Mouse (Mus musculus): ENCODE data around the gene Gart. TPM values are rescaled to one million over a fixed set of nuclear protein-coding genes. Genes with fewer than 3 reads are reported as not detected.

Gart gene
- polyA plus RNA-seq, 1 experiment: 39.4 TPM

DNA sequence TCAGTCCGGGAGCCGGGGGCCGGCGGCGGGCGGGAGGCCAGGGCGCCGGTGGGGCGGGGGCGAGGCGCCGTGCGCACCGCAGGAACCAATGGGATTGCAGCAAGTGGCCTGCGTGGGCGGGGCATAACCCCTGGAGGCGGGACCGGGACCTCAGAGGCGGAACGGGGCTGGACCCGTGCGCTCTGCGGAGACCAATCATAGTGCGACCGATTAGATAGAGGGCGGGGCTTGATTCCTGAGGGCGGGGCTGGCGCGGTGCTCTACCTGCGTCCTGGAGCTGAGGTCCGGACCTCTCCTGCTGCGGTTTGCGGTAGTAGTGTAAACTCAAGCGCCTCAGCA lies 49.1 kb downstream of the Gart start, which contains the start of gene Tmem50b:
Gene Tmem50b, minus strand, starts transcription at position 129 of the 339 bp plus-strand sequence.
- WGBS: under 1% methylated on average over 34 of the region's 34 CpGs
- Histone ChIP-seq H3K27ac (ENCODE audit: insufficient read depth, low read depth, low read length) (peak within 1 kb of the TSS; percentile 62), H3K4me3 (ENCODE audit: insufficient read depth, low read depth, low read length) (peak within 1 kb of the TSS; percentile 84), H3K36me3 (ENCODE audit: control insufficient read depth, insufficient read depth, low read length) (no peaks in the 10 kb centered on the region), H3K27me3 (replicated peaks; ENCODE audit: control insufficient read depth, insufficient read depth, low read length) (no peaks in the 10 kb centered on the region), H3K4me1 (ENCODE audit: control insufficient read depth, insufficient read depth, low read length) (peaks cover 5% of the 10 kb centered on the region; the same call in 1 of the 2 replicates)
- peak; percentile 99 for DNase-seq
- TF ChIP-seq POLR2A (IDR thresholded peaks at IDR 0.05; ENCODE audit: low read depth, low read length) (no peak), CTCF (conservative IDR thresholded peaks at IDR 0.05; ENCODE audit: insufficient read depth, insufficient read length, low read depth, low read length) (no peak)

- Histone ChIP-seq H3K27me3 (replicated peaks; ENCODE audit: control insufficient read depth, insufficient read depth, low read length) (no peaks in the 10 kb centered on the region), H3K36me3 (ENCODE audit: control insufficient read depth, insufficient read depth, low read length) (no peaks in the 10 kb centered on the region), H3K4me3 (ENCODE audit: insufficient read depth, low read depth, low read length) (peak overlapping the region; percentile 84), H3K4me1 (ENCODE audit: control insufficient read depth, insufficient read depth, low read length) (peaks cover 5% of the 10 kb centered on the region; the same call in 1 of the 2 replicates), H3K27ac (ENCODE audit: insufficient read depth, low read depth, low read length) (peak overlapping the region; percentile 62)
- TF ChIP-seq CTCF (conservative IDR thresholded peaks at IDR 0.05; ENCODE audit: insufficient read depth, insufficient read length, low read depth, low read length) (no peak), POLR2A (IDR thresholded peaks at IDR 0.05; ENCODE audit: low read depth, low read length) (peak; percentile 36)
- 2% methylated on average over 75 of the region's 75 CpGs for WGBS
- DNase-seq: peak; percentile 30
Observed at GRCm38 (mm10) chr16:91596779-91597671, 49.7 kb downstream of the Gart start.

DNA sequence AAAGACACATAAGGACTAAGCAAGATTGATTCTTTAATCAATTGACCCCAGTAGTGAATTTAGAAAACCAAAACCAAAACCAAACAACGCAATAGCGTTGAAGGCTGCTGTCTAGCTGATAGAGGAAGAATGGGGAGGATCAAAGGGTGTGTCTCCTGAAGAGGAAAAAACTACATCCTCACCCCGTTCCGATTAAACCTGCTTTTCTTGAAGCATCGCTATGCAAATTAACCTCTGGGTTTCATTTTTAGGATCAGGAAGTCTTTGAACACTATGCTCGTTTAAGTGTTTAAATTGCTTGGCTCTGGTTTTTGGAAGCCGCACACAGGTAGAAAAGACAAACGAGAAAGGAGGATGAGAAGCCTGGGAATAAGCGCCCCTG lies 50.4 kb downstream of the Gart start:
- 33% methylated on average over 9 of the region's 9 CpGs for WGBS

DNA sequence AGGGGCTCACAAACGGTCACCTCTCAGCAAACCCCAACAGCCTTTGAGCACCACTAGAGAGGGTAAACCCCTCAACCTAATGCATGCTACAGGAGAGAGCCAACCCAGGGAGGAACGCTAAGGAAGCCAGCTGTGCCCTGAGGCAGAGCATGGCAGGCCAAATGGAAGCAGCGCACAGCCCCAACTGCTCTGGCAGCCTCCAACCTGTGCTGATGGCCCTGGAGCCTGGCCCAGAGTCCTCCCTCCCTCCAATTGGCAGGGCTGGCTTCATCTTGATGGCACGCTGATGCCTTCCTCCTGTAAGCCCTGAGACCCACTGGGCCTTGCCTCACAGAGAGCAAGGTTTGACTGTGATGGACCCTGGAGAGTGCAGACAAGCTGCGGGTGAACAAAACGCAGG lies 51.7 kb downstream of the Gart start:
- DNase-seq: peak; percentile 58
- Histone ChIP-seq H3K4me3 (ENCODE audit: insufficient read depth, low read depth, low read length) (no peak overlapping the region), H3K36me3 (ENCODE audit: control insufficient read depth, insufficient read depth, low read length) (no peaks in the 10 kb centered on the region), H3K27ac (ENCODE audit: insufficient read depth, low read depth, low read length) (no peak overlapping the region), H3K4me1 (ENCODE audit: control insufficient read depth, insufficient read depth, low read length) (peaks cover 5% of the 10 kb centered on the region; the same call in 1 of the 2 replicates), H3K27me3 (replicated peaks; ENCODE audit: control insufficient read depth, insufficient read depth, low read length) (no peaks in the 10 kb centered on the region)
- TF ChIP-seq POLR2A (IDR thresholded peaks at IDR 0.05; ENCODE audit: low read depth, low read length): no peak
- WGBS: 76% methylated on average over 6 of the region's 6 CpGs

More for the DNA sequence above, 50.4 kb downstream of the Gart start:
- Histone ChIP-seq H3K4me1 (ENCODE audit: control insufficient read depth, insufficient read depth, low read length) (peaks cover 5% of the 10 kb centered on the region; the same call in 1 of the 2 replicates), H3K36me3 (ENCODE audit: control insufficient read depth, insufficient read depth, low read length) (no peaks in the 10 kb centered on the region), H3K4me3 (ENCODE audit: insufficient read depth, low read depth, low read length) (peak overlapping the region; percentile 84), H3K27ac (ENCODE audit: insufficient read depth, low read depth, low read length) (no peak overlapping the region), H3K27me3 (replicated peaks; ENCODE audit: control insufficient read depth, insufficient read depth, low read length) (no peaks in the 10 kb centered on the region)
- no peak for TF ChIP-seq CTCF (conservative IDR thresholded peaks at IDR 0.05; ENCODE audit: insufficient read depth, insufficient read length, low read depth, low read length)
- no peak for TF ChIP-seq POLR2A (IDR thresholded peaks at IDR 0.05; ENCODE audit: low read depth, low read length)
- no peak for DNase-seq

- WGBS: 47% methylated on average over 3 of the region's 3 CpGs
- H3K27ac ChIP-seq (ENCODE audit: insufficient read depth, low read depth, low read length): no peak overlapping the region
Observed at GRCm38 (mm10) chr16:91593262-91593661, 53.5 kb downstream of the Gart start.

GRCm38 (mm10) chr16:91592162-91592561 lies 54.6 kb downstream of the Gart start:
- Histone ChIP-seq H3K36me3 (ENCODE audit: control insufficient read depth, insufficient read depth, low read length) (no peaks in the 10 kb centered on the region), H3K4me1 (ENCODE audit: control insufficient read depth, insufficient read depth, low read length) (peaks cover 8% of the 10 kb centered on the region; the same call in 1 of the 2 replicates), H3K27me3 (replicated peaks; ENCODE audit: control insufficient read depth, insufficient read depth, low read length) (no peaks in the 10 kb centered on the region), H3K4me3 (ENCODE audit: insufficient read depth, low read depth, low read length) (no peak overlapping the region), H3K27ac (ENCODE audit: insufficient read depth, low read depth, low read length) (no peak overlapping the region)
- DNase-seq: no peak
- TF ChIP-seq CTCF (conservative IDR thresholded peaks at IDR 0.05; ENCODE audit: insufficient read depth, insufficient read length, low read depth, low read length): no peak
- no peak for TF ChIP-seq POLR2A (IDR thresholded peaks at IDR 0.05; ENCODE audit: low read depth, low read length)
- 75% methylated on average over 8 of the region's 8 CpGs for WGBS

More at GRCm38 (mm10) chr16:91593262-91593661, 53.5 kb downstream of the Gart start:
- DNase-seq: no peak
- Histone ChIP-seq H3K36me3 (ENCODE audit: control insufficient read depth, insufficient read depth, low read length) (no peaks in the 10 kb centered on the region), H3K4me1 (ENCODE audit: control insufficient read depth, insufficient read depth, low read length) (peaks cover 5% of the 10 kb centered on the region; the same call in 1 of the 2 replicates), H3K27me3 (replicated peaks; ENCODE audit: control insufficient read depth, insufficient read depth, low read length) (no peaks in the 10 kb centered on the region), H3K4me3 (ENCODE audit: insufficient read depth, low read depth, low read length) (no peak overlapping the region)
- TF ChIP-seq CTCF (conservative IDR thresholded peaks at IDR 0.05; ENCODE audit: insufficient read depth, insufficient read length, low read depth, low read length): no peak
- no peak for TF ChIP-seq POLR2A (IDR thresholded peaks at IDR 0.05; ENCODE audit: low read depth, low read length)

- 89% methylated on average over 3 of the region's 3 CpGs for WGBS
- H3K27ac ChIP-seq (ENCODE audit: insufficient read depth, low read depth, low read length): no peak overlapping the region
- H3K27me3 ChIP-seq (replicated peaks; ENCODE audit: control insufficient read depth, insufficient read depth, low read length): no peaks in the 10 kb centered on the region
- peaks cover 7% of the 10 kb centered on the region; the same call in 1 of the 2 replicates for H3K4me1 ChIP-seq (ENCODE audit: control insufficient read depth, insufficient read depth, low read length)
- no peak for DNase-seq
- TF ChIP-seq POLR2A (IDR thresholded peaks at IDR 0.05; ENCODE audit: low read depth, low read length) (no peak), CTCF (conservative IDR thresholded peaks at IDR 0.05; ENCODE audit: insufficient read depth, insufficient read length, low read depth, low read length) (no peak)
- peaks cover 4% of the 10 kb centered on the region for H3K36me3 ChIP-seq (ENCODE audit: control insufficient read depth, insufficient read depth, low read length)
- H3K4me3 ChIP-seq (ENCODE audit: insufficient read depth, low read depth, low read length): no peak overlapping the region
Observed at GRCm38 (mm10) chr16:91588703-91589102, 58.0 kb downstream of the Gart start.

Data from kidney, adult 2 months (tissue).